Mouse (Mus musculus) heart, embryonic 11.5 days (tissue): ENCODE measurements around the gene Cplane1. TPM values are rescaled to one million over a fixed set of nuclear protein-coding genes. Genes with fewer than 3 reads are reported as not detected.
"Not testable (repeated sequence)": the region's sequence is repeated elsewhere in the genome, so short reads cannot be mapped to it uniquely, and the experiment has no call there.

ENCODE experiments used
- ATAC-seq: fragments of 200-750 bp; cut with Nextera tagmentation; replicated peaks from 2 replicates; pipeline ENCODE4 v1.8.0; 2017; ENCODE audit warnings: moderate library complexity; ENCODE audit not compliant: insufficient number of reproducible peaks, low FRiP score, low TSS enrichment
- H3K27ac ChIP-seq: fragments of 300-500 bp; sonication (generic); 2 replicates; pipeline ENCODE4 v1.5.1; 2014; ENCODE audit warnings: mild to moderate bottlenecking, low read depth, low read length
- H3K27me3 ChIP-seq: fragments of 300-500 bp; sonication (generic); 2 replicates; pipeline ENCODE4 v1.6.1; 2014; ENCODE audit warnings: mild to moderate bottlenecking, low read length, mixed read lengths; ENCODE audit not compliant: control insufficient read depth, insufficient read depth
- H3K36me3 ChIP-seq: fragments of 300-500 bp; sonication (generic); 2 replicates; pipeline ENCODE4 v1.6.1; 2014; ENCODE audit warnings: mild to moderate bottlenecking, low read length, moderate library complexity, mixed read lengths; ENCODE audit not compliant: control insufficient read depth, insufficient read depth
- H3K4me1 ChIP-seq: fragments of 300-500 bp; sonication (generic); 2 replicates; pipeline ENCODE4 v1.6.1; 2014; ENCODE audit warnings: low read length; ENCODE audit not compliant: control insufficient read depth, insufficient read depth
- H3K4me2 ChIP-seq: fragments of 300-500 bp; sonication (generic); 2 replicates; pipeline ENCODE4 v1.6.1; 2014; ENCODE audit warnings: mild to moderate bottlenecking, moderate library complexity
- H3K4me3 ChIP-seq: fragments of 300-500 bp; sonication (generic); 2 replicates; pipeline ENCODE4 v1.5.1; 2014; ENCODE audit warnings: low read depth, low read length
- H3K9ac ChIP-seq: fragments of 300-500 bp; sonication (generic); 2 replicates; pipeline ENCODE4 v1.6.1; 2014; ENCODE audit warnings: mild to moderate bottlenecking, low read depth, low read length, moderate library complexity
- H3K9me3 ChIP-seq: fragments of 300-500 bp; sonication (generic); replicated peaks from 2 replicates; pipeline ENCODE4 v1.6.1; 2016; ENCODE audit warnings: low read length; ENCODE audit not compliant: control insufficient read depth
- WGBS: fragments of 180-500 bp; shearing (Covaris S2); extraction: QIAGEN DNeasy Blood & Tissue Kit; methylation state at CpG from one replicate; pipeline ENCODE4 v1.1.7; 2014; ENCODE audit not compliant: insufficient replicate concordance; 5-methylcytosine and 5-hydroxymethylcytosine counted together
- polyA plus RNA-seq: library from polyadenylated mRNA; unstranded; fragments of >200 nt; fragmentation: Nextera tagmentation; extraction: Ambion mirVana; gene quantifications from 2 replicates; pipeline ENCODE4 v1.2.1, GENCODE M21; 2014

Cplane1 gene
- polyA plus RNA-seq, 1 experiment from 2014 or later: 9.6 TPM

DNA sequence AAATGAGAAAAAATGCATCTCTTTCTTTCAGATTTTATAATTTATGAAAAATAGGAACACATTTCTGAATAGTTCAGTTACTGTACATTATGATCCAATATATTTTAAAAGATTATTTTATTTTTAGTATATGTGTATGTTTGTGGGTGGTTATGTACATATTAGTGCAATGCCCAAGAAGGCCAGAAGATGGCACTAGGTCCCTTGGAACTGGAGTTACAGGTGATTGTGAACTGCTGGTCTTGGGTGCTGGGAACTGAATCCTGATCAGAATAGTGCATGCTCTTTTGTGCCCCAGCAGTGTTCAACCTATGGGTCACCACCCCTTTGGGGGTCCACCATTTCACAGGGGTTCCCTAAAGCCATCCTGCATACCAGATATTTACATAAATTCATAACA is 31.4 kb downstream of the Cplane1 start:
- no peak for ATAC-seq
- Histone ChIP-seq H3K27me3 (no peaks in the 10 kb centered on the region), H3K4me1 (no peaks in the 10 kb centered on the region), H3K27ac (no peak overlapping the region), H3K36me3 (peaks cover 32% of the 10 kb centered on the region), H3K9me3 (no peaks in the 10 kb centered on the region; the same call in 1 of the 2 replicates), H3K4me3 (no peak overlapping the region), H3K4me2 (no peak overlapping the region), H3K9ac (no peak overlapping the region)

DNA sequence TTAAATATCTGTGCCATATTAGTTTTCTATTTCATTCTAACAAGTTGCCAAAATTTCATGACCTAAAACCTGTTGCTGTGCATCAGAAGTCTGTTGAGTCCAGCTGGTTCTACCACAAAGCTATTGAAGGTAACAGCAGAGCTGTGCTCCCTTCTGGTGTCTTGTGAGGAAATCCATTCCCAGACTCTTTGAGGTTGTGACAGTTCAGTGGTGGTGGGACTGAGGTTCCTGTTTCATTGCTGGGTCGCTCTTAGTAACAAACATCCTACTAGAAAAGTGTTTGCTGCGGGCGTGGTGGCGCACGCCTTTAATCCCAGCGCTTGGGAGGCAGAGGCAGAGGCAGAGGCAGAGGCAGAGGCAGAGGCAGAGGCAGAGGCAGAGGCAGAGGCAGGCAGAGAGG is 39.5 kb downstream of the Cplane1 start:
- no peaks in the 10 kb centered on the region for H3K4me1 ChIP-seq
- H3K36me3 ChIP-seq: peaks cover 12% of the 10 kb centered on the region
- no peak overlapping the region for H3K9ac ChIP-seq
- no peak for ATAC-seq
- no peaks in the 10 kb centered on the region for H3K27me3 ChIP-seq
- no peaks in the 10 kb centered on the region for H3K9me3 ChIP-seq
- H3K4me3 ChIP-seq: no peak overlapping the region
- WGBS: 86% methylated on average over 6 of the region's 6 CpGs
- no peak overlapping the region for H3K27ac ChIP-seq
- no peak overlapping the region for H3K4me2 ChIP-seq

DNA sequence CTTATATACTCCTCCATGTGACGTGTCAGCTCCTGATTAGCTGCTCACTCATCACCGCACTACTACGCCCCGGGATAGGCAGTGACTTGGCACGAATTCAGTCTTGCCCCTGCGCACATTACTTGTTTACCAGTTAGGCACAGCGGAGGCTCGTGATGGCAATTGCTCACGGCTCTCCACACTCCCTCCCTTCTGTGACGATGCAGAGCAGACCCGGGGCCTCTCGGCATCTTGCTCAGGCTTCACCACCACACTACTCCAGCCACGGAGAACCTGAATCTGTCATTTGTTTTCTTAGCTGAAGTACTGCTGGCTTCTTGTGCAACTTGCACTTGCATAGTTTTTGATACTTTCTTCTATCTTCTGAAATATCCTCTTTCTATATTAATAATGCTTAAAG is 45.9 kb downstream of the Cplane1 start:
- WGBS: 89% methylated on average over 13 of the region's 13 CpGs
- H3K4me2 ChIP-seq: no peak overlapping the region
- no peak for ATAC-seq
- H3K4me3 ChIP-seq: no peak overlapping the region
- no peaks in the 10 kb centered on the region for H3K4me1 ChIP-seq
- no peaks in the 10 kb centered on the region for H3K9me3 ChIP-seq
- peaks cover 7% of the 10 kb centered on the region; the same call in 1 of the 2 replicates for H3K36me3 ChIP-seq
- H3K9ac ChIP-seq: no peak overlapping the region
- H3K27me3 ChIP-seq: no peaks in the 10 kb centered on the region
- no peak overlapping the region for H3K27ac ChIP-seq

DNA sequence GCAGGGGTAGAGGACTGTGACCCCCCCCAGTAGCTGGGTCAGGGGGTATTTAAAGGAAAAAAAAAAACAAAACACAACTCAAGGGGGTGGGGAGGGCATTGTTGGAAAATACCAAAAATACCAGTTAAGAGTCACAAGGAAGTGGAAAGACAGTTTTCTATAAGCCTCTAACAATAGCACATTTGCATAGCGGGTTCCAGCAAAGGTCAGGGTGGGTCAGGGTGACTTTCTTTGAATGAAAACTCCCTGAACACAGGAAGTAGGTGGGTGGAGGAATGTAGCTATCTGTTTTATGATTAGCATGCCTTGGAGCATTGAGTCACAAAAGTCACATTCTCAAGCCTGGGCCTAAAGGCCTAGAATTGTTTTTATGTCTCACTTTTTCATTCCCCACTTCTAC is 65.3 kb downstream of the Cplane1 start:
- 63% methylated on average over 1 of the region's 1 CpGs for WGBS
- H3K36me3 ChIP-seq: peaks cover 35% of the 10 kb centered on the region
- ATAC-seq: not testable (repeated sequence)

GRCm38 (mm10) chr15:8265946-8266345 is 97.0 kb downstream of the Cplane1 start:
- no peak for ATAC-seq
- H3K9ac ChIP-seq: no peak overlapping the region
- no peaks in the 10 kb centered on the region for H3K9me3 ChIP-seq
- H3K27ac ChIP-seq: no peak overlapping the region
- H3K4me3 ChIP-seq: no peak overlapping the region
- H3K4me2 ChIP-seq: no peak overlapping the region
- peaks cover 14% of the 10 kb centered on the region for H3K36me3 ChIP-seq
- no peaks in the 10 kb centered on the region for H3K4me1 ChIP-seq
- no peaks in the 10 kb centered on the region for H3K27me3 ChIP-seq
- WGBS: 91% methylated on average over 3 of the region's 3 CpGs

More for the DNA sequence above, 65.3 kb downstream of the Cplane1 start:
- not testable (repeated sequence) for H3K4me2 ChIP-seq, H3K27ac ChIP-seq, H3K4me3 ChIP-seq, H3K4me1 ChIP-seq, H3K9ac ChIP-seq, H3K9me3 ChIP-seq, H3K27me3 ChIP-seq

DNA sequence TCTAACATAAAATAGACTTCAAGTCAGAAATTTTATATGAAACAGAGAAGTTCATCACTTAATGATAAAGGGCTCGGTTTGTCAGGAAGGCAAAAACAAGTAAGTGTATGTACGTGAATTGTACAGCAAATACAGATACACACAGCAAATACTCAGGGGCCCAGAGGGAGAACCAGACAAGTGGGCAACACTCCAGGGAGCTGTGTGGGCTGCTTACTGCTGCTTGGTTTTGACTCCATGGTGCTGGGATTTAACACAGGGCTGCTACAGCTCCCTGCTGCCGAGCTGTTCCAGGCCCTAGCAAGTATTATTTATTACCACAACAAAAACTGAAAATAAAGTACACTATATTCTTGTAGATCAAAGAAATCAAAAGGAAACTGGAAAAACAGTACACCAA is 98.3 kb downstream of the Cplane1 start:
- Histone ChIP-seq H3K27me3 (no peaks in the 10 kb centered on the region), H3K27ac (no peak overlapping the region)

GRCm38 (mm10) chr15:8268231-8268630 is 99.3 kb downstream of the Cplane1 start:
- H3K4me3 ChIP-seq: no peak overlapping the region
- H3K9me3 ChIP-seq: no peaks in the 10 kb centered on the region
- H3K4me1 ChIP-seq: no peaks in the 10 kb centered on the region
- peaks cover 11% of the 10 kb centered on the region for H3K36me3 ChIP-seq
- WGBS: 86% methylated on average over 8 of the region's 8 CpGs
- H3K9ac ChIP-seq: no peak overlapping the region
- no peak overlapping the region for H3K4me2 ChIP-seq
- no peak for ATAC-seq
- H3K27me3 ChIP-seq: no peaks in the 10 kb centered on the region
- H3K27ac ChIP-seq: no peak overlapping the region

More for the DNA sequence above, 98.3 kb downstream of the Cplane1 start:
- Histone ChIP-seq H3K4me2 (no peak overlapping the region), H3K36me3 (peaks cover 14% of the 10 kb centered on the region), H3K9ac (no peak overlapping the region), H3K4me1 (no peaks in the 10 kb centered on the region), H3K9me3 (no peaks in the 10 kb centered on the region), H3K4me3 (no peak overlapping the region)
- ATAC-seq: no peak
- 89% methylated on average over 3 of the region's 3 CpGs for whole genome bisulfite sequencing

GRCm38 (mm10) chr15:8271952-8272351 is 103.0 kb downstream of the Cplane1 start:
- 73% methylated on average over 8 of the region's 8 CpGs for WGBS
- Histone ChIP-seq H3K27ac (no peak overlapping the region), H3K9ac (no peak overlapping the region), H3K4me2 (no peak overlapping the region), H3K4me1 (no peaks in the 10 kb centered on the region), H3K9me3 (no peaks in the 10 kb centered on the region), H3K4me3 (no peak overlapping the region), H3K36me3 (peaks cover 8% of the 10 kb centered on the region; the same call in 1 of the 2 replicates), H3K27me3 (no peaks in the 10 kb centered on the region)
- ATAC-seq: no peak

GRCm38 (mm10) chr15:8277916-8278315 is 109.0 kb downstream of the Cplane1 start:
- not testable (repeated sequence) for H3K27ac ChIP-seq
- WGBS: 87% methylated on average over 4 of the region's 4 CpGs

More at GRCm38 (mm10) chr15:8277916-8278315, 109.0 kb downstream of the Cplane1 start:
- ATAC-seq, H3K36me3 ChIP-seq, H3K9ac ChIP-seq, H3K9me3 ChIP-seq, H3K4me1 ChIP-seq, H3K27me3 ChIP-seq, H3K4me2 ChIP-seq, H3K4me3 ChIP-seq: not testable (repeated sequence)
